Mouse (Mus musculus) intestine, postnatal 0 days (tissue): Measurements from ENCODE around the gene Fth1. TPM values are rescaled to one million over a fixed set of nuclear protein-coding genes. Genes with fewer than 3 reads are reported as not detected.

ENCODE experiments used
- ATAC-seq: fragments of 200-750 bp; cut with Nextera tagmentation; 2 replicates; pipeline ENCODE4 v1.8.0; 2017; ENCODE audit warnings: mild to moderate bottlenecking, moderate TSS enrichment, moderate library complexity
- H3K27ac ChIP-seq: fragments of 300-500 bp; sonication (generic); 2 replicates; pipeline ENCODE4 v1.5.1; 2014; ENCODE audit warnings: mild to moderate bottlenecking, low read depth, low read length, moderate library complexity
- H3K27me3 ChIP-seq: fragments of 300-500 bp; sonication (generic); replicated peaks from 2 replicates; pipeline ENCODE4 v1.6.1; 2014; ENCODE audit warnings: low read length, mixed read lengths; ENCODE audit not compliant: control insufficient read depth, insufficient read depth
- H3K36me3 ChIP-seq: fragments of 300-500 bp; sonication (generic); 2 replicates; pipeline ENCODE4 v1.6.1; 2014; ENCODE audit warnings: mild to moderate bottlenecking, moderate library complexity; ENCODE audit not compliant: control insufficient read depth, insufficient read depth
- H3K4me1 ChIP-seq: fragments of 300-500 bp; sonication (generic); replicated peaks from 2 replicates; pipeline ENCODE4 v1.6.1; 2014; ENCODE audit warnings: antibody characterized with exemption, low read length, mixed read lengths; ENCODE audit not compliant: control insufficient read depth, insufficient read depth
- H3K4me2 ChIP-seq: fragments of 300-500 bp; sonication (generic); replicated peaks from 2 replicates; pipeline ENCODE4 v1.6.1; 2014; ENCODE audit warnings: low read depth, mild to moderate bottlenecking, moderate library complexity
- H3K4me3 ChIP-seq: fragments of 300-500 bp; sonication (generic); 2 replicates; pipeline ENCODE4 v1.5.1; 2014; ENCODE audit warnings: low read depth, low read length
- H3K9ac ChIP-seq: fragments of 300-500 bp; sonication (generic); 2 replicates; pipeline ENCODE4 v1.6.1; 2014; ENCODE audit warnings: mild to moderate bottlenecking, low read depth, low read length
- H3K9me3 ChIP-seq: fragments of 300-500 bp; sonication (generic); 2 replicates; pipeline ENCODE4 v1.6.1; 2016; ENCODE audit warnings: mixed run types; ENCODE audit not compliant: control insufficient read depth
- CTCF ChIP-seq: sonication (generic); IDR thresholded peaks from 2 replicates; pipeline ENCODE4 v1.5.1; 2016; ENCODE audit warnings: low read depth, mild to moderate bottlenecking, control low read depth, antibody characterized with exemption, moderate library complexity
- WGBS: fragments of 180-500 bp; shearing (Covaris S2); extraction: QIAGEN DNeasy Blood & Tissue Kit; methylation state at CpG from one replicate; pipeline ENCODE4 v1.1.7; 2014; 5-methylcytosine and 5-hydroxymethylcytosine counted together
- polyA plus RNA-seq: library from polyadenylated mRNA; unstranded; fragments of >200 nt; fragmentation: Nextera tagmentation; extraction: Ambion mirVana; gene quantifications from 2 replicates; pipeline ENCODE4 v1.2.1, GENCODE M21; 2015

Gene Fth1
- polyA plus RNA-seq, 1 experiment from 2014 or later: 6,780 TPM

DNA sequence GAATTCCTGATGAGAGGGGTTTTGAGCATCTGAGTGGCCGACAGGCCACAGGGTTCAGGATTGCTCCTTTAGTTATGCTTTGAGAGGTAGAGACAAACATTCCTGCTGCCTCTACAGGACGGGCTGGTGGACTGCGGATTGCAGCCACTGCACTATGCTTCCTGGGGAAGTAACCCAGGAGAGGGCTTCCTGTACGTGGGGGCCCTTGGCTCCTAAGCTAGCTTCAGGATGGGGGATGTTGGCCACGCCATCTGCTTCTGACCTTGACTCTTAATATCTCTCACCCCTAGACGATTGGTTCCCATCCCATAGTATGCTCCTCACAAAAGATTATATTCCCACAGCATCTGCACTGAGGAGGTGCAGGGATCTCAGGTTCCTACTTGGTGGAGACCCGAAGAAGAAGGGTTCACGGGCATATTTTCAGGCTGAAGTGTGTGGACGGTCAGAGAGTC is 42.9 kb downstream of the Fth1 start:
- Histone ChIP-seq H3K4me1 (peaks cover 9% of the 10 kb centered on the region), H3K27ac (no peak overlapping the region), H3K9me3 (no peaks in the 10 kb centered on the region), H3K9ac (no peak overlapping the region), H3K4me2 (no peak overlapping the region), H3K4me3 (no peak overlapping the region), H3K27me3 (no peaks in the 10 kb centered on the region), H3K36me3 (peaks cover 18% of the 10 kb centered on the region; the same call in 1 of the 2 replicates)
- no peak for TF ChIP-seq CTCF
- 67% methylated on average over 9 of the region's 9 CpGs for WGBS
- no peak for ATAC-seq

DNA sequence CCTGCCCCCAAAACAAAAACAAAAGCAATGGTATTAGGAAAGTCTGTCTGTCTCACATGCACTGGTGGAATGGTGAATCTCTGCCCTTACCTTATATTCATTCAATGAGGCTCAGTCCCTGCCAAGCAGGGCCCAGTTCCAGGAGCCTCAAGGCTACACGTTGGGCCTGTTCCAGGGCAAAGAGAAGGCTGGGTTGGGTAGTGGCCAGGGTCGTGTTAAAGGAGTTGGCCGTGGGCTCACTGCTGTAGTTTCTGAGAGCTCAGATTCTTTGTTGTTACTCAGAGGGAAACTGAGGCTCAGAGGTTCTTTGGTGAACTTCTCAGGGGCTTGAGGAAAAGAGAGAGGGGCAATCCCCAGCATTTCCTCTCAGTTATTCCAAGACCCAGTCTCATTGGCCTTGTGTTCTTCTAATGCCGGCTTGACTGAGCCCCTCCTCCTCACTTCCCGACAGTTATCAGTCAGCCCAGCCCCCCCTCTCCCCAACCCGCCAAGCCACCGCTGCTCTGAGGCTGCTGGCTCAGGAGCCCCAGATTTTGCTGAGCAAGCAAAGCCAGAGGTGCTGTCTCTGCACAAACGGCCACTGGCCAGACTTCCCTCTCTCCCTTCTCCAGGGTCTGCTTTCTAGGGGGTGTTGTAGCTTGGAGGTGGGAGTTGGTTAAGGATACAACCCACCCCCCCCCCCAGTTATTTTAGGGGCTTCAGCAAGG is 44.9 kb downstream of the Fth1 start:
- H3K9ac ChIP-seq: no peak overlapping the region; the same call in 1 of the 2 replicates
- 21% methylated on average over 8 of the region's 8 CpGs for WGBS
- H3K4me1 ChIP-seq: no peaks in the 10 kb centered on the region; the same call in 1 of the 2 replicates
- no peaks in the 10 kb centered on the region for H3K27me3 ChIP-seq
- ATAC-seq: no peak
- no peaks in the 10 kb centered on the region for H3K9me3 ChIP-seq
- TF ChIP-seq CTCF: no peak
- peaks cover 33% of the 10 kb centered on the region; the same call in 1 of the 2 replicates for H3K36me3 ChIP-seq
- no peak overlapping the region for H3K4me2 ChIP-seq
- no peak overlapping the region; the same call in 1 of the 2 replicates for H3K27ac ChIP-seq
- H3K4me3 ChIP-seq: no peak overlapping the region

DNA sequence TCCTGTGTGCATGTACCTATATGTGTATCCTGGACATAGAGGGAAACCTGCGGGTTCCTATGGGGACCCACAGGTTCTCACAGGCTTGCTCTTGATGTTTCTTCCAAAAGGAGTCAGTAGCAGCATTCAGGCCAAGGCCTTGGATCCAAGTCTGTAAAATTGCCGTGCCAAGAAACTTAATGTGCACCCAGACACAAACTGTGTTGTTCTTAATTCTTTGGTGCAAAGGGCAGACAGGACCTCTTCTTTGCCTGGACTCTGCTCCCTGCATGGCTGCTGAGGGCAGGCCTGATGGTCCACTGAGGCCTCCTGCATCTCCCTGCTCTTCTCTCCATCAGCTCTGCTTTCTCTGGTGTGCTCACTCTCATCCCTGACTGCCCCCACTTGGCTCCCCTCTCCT is 49.3 kb downstream of the Fth1 start:
- 83% methylated on average over 2 of the region's 2 CpGs for WGBS
- no peak for TF ChIP-seq CTCF
- Histone ChIP-seq H3K9me3 (no peaks in the 10 kb centered on the region), H3K36me3 (peaks cover 43% of the 10 kb centered on the region; the same call in 1 of the 2 replicates), H3K4me2 (no peak overlapping the region), H3K9ac (no peak overlapping the region), H3K27ac (no peak overlapping the region), H3K4me1 (no peaks in the 10 kb centered on the region), H3K27me3 (no peaks in the 10 kb centered on the region), H3K4me3 (no peak overlapping the region)
- no peak for ATAC-seq

DNA sequence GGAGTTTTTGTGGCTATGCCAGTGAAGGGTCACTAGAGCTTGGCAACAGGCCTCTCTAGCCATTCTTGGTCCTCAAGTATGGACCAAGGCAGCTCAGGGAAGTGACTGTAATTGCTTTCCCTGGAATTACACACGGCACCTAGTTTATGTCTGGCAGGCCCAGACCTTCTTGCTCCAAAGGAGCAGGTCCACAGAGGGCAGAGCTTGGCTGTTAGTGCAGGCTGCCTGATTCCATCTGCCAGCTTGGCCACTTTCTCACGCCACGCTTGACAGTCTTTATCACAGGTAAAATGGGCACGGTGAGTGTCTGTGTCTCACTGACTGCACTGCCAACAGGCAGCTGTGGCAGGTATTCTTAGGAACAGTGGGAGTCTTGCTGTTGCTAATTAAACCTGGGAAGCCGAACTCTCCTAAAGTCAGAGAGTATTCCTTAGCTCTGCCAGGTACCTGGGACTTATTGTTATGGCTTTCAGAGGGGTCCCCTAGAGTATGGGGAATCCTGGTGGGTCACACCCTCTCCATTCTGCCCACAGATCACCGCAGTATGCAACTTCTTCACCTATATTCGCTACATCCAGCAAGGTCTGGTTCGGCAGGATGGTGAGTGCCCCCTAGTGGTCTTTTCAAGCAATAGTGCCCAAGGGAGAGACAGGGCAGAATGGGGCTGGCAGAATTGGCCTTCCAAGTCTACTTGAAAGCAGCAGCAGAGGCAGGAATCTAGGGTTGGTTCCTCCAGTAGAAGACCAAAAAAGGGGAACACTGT is 53.0 kb downstream of the Fth1 start:
- TF ChIP-seq CTCF: peak; percentile 95
- Histone ChIP-seq H3K27me3 (no peaks in the 10 kb centered on the region), H3K9ac (no peak overlapping the region), H3K36me3 (peaks cover 31% of the 10 kb centered on the region; the same call in 1 of the 2 replicates), H3K27ac (no peak overlapping the region), H3K9me3 (no peaks in the 10 kb centered on the region), H3K4me2 (no peak overlapping the region), H3K4me1 (no peaks in the 10 kb centered on the region), H3K4me3 (no peak overlapping the region)
- WGBS: 46% methylated on average over 8 of the region's 8 CpGs
- peak; percentile 36; the same call in 1 of the 2 replicates for ATAC-seq

DNA sequence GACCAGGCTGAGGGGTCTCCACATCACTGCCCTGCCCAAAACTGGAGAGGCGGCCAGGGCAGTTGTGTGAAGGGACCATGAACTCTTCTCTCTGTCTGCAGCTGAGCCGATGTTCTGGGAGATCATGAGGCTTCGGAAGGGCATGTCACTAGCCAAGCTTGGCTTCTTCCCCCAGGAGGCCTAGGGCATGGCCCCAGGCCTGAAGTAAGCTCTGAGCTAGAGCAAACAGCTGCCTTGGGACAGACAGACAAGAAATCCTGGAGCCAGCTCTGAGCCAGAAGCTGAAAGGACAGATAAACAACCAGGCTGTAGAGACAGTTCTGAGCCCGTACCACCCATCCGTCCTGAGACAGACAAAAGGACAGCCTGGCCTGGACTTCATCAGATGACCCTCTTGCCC is 54.0 kb downstream of the Fth1 start:
- no peak overlapping the region for H3K9ac ChIP-seq
- ATAC-seq: no peak
- peaks cover 25% of the 10 kb centered on the region; the same call in 1 of the 2 replicates for H3K36me3 ChIP-seq
- no peaks in the 10 kb centered on the region for H3K27me3 ChIP-seq
- no peak overlapping the region for H3K27ac ChIP-seq
- 84% methylated on average over 5 of the region's 5 CpGs for WGBS
- no peaks in the 10 kb centered on the region for H3K9me3 ChIP-seq
- no peak overlapping the region for H3K4me3 ChIP-seq
- TF ChIP-seq CTCF: no peak
- H3K4me2 ChIP-seq: no peak overlapping the region
- H3K4me1 ChIP-seq: no peaks in the 10 kb centered on the region

Other genes with a start within 250 kb of the Fth1 start
- not detected in 2 replicates for gene Scgb2a2, start 133.0 kb upstream of the Fth1 start, polyA plus RNA-seq
- gene Incenp, start 81.0 kb upstream of the Fth1 start, polyA plus RNA-seq: 22.9 and 24.3 TPM in 2 replicates
- gene Best1, start 21.0 kb downstream of the Fth1 start, polyA plus RNA-seq: 0.61 and 0.89 TPM in 2 replicates
- gene Rab3il1, start 21.1 kb downstream of the Fth1 start, polyA plus RNA-seq: 63.6 and 65.8 TPM in 2 replicates
- 4.7 and 4.8 TPM in 2 replicates for gene Fads3, start 61.0 kb downstream of the Fth1 start, polyA plus RNA-seq
- 46.8 and 54.2 TPM in 2 replicates for gene Fads2, start 121.1 kb downstream of the Fth1 start, polyA plus RNA-seq
- 26.9 and 29.8 TPM in 2 replicates for gene Fads1, start 202.3 kb downstream of the Fth1 start, polyA plus RNA-seq
- 339 and 369 TPM in 2 replicates for gene Tmem258, start 223.4 kb downstream of the Fth1 start, polyA plus RNA-seq
- gene Fen1, start 223.6 kb downstream of the Fth1 start, polyA plus RNA-seq: 30.4 and 33.0 TPM in 2 replicates